Mouse (Mus musculus): Measurements from ENCODE around the gene Lingo2. TPM values are rescaled to one million over a fixed set of nuclear protein-coding genes. Genes with fewer than 3 reads are reported as not detected.
"Not testable (repeated sequence)": the region's sequence is repeated elsewhere in the genome, so short reads cannot be mapped to it uniquely, and the experiment has no call there.

Gene Lingo2
- total RNA-seq, 2 experiments from 2014 or later, result 83.0 to 90.7 TPM

- intact Hi-C loops (cut with DNase I), result no loop called here
- peak; percentile 58 to 72 for DNase-seq (ENCODE audit: low spot score in 2 of 2)
Observed at GRCm38 (mm10) chr4:36186231-36186922, 765.2 kb downstream of the Lingo2 start.

GRCm38 (mm10) chr4:36183643-36184042, 767.9 kb downstream of the Lingo2 start:
- peak; percentile 24 to 26 for DNase-seq (ENCODE audit: low spot score in 2 of 2)
- intact Hi-C loops (cut with DNase I), result no loop called here

GRCm38 (mm10) chr4:36170099-36170498, 781.4 kb downstream of the Lingo2 start:
- intact Hi-C loops (cut with DNase I), result no loop called here
- peak; percentile 21 to 44 for DNase-seq (ENCODE audit: low spot score in 2 of 2)

GRCm38 (mm10) chr4:36131341-36131740, 820.2 kb downstream of the Lingo2 start:
- no peak for DNase-seq (ENCODE audit: low spot score in 2 of 2)
- intact Hi-C loops (cut with DNase I), result no loop called here

GRCm38 (mm10) chr4:36095482-36095881, 856.1 kb downstream of the Lingo2 start:
- intact Hi-C loops (cut with DNase I), result no loop called here
- DNase-seq (ENCODE audit: low spot score in 2 of 2), result no peak

- DNase-seq (ENCODE audit: low spot score in 2 of 2), result no peak
- intact Hi-C loops (cut with DNase I), result no loop called here
Observed at GRCm38 (mm10) chr4:36081095-36081852, 870.3 kb downstream of the Lingo2 start.

- intact Hi-C loops (cut with DNase I), result no loop called here
- no peak for DNase-seq (ENCODE audit: low spot score in 2 of 2)
Observed at GRCm38 (mm10) chr4:36078910-36079525, 872.5 kb downstream of the Lingo2 start.

- intact Hi-C loops (cut with DNase I), result not testable (repeated sequence)
Observed at GRCm38 (mm10) chr4:36064701-36065100, 886.8 kb downstream of the Lingo2 start.

GRCm38 (mm10) chr4:36052791-36053376, 898.7 kb downstream of the Lingo2 start:
- intact Hi-C loops (cut with DNase I), result no loop called here
- no peak for DNase-seq (ENCODE audit: low spot score in 2 of 2)

More at GRCm38 (mm10) chr4:36064701-36065100, 886.8 kb downstream of the Lingo2 start:
- not testable (repeated sequence) for DNase-seq (ENCODE audit: low spot score in 2 of 2)

- DNase-seq (ENCODE audit: low spot score in 2 of 2), result peak; percentile 15 to 19
- intact Hi-C loops (cut with DNase I), result no loop called here
Observed at GRCm38 (mm10) chr4:36040361-36040760, 911.2 kb downstream of the Lingo2 start.

GRCm38 (mm10) chr4:36038742-36039141, 912.8 kb downstream of the Lingo2 start:
- DNase-seq (ENCODE audit: low spot score in 2 of 2), result no peak
- intact Hi-C loops (cut with DNase I), result no loop called here

- intact Hi-C loops (cut with DNase I), result no loop called here
- DNase-seq (ENCODE audit: low spot score in 2 of 2), result no peak
Observed at GRCm38 (mm10) chr4:36032039-36032438, 919.5 kb downstream of the Lingo2 start.

- no peak for DNase-seq (ENCODE audit: low spot score in 2 of 2)
- intact Hi-C loops (cut with DNase I), result no loop called here
Observed at GRCm38 (mm10) chr4:36014181-36014580, 937.4 kb downstream of the Lingo2 start.

GRCm38 (mm10) chr4:35992005-35992763, 959.4 kb downstream of the Lingo2 start:
- DNase-seq (ENCODE audit: low spot score in 2 of 2), result no peak
- intact Hi-C loops (cut with DNase I), result no loop called here

- intact Hi-C loops (cut with DNase I), result no loop called here
- no peak for DNase-seq (ENCODE audit: low spot score in 2 of 2)
Observed at GRCm38 (mm10) chr4:35986012-35986411, 965.5 kb downstream of the Lingo2 start.

- intact Hi-C loops (cut with DNase I), result no loop called here
- no peak for DNase-seq (ENCODE audit: low spot score in 2 of 2)
Observed at GRCm38 (mm10) chr4:35963532-35963931, 988.0 kb downstream of the Lingo2 start.

GRCm38 (mm10) chr4:35951894-35952293, 999.7 kb downstream of the Lingo2 start:
- no peak for DNase-seq (ENCODE audit: low spot score in 2 of 2)
- intact Hi-C loops (cut with DNase I), result no loop called here

GRCm38 (mm10) chr4:35951251-35951650, 1000.3 kb downstream of the Lingo2 start:
- no peak for DNase-seq (ENCODE audit: low spot score in 2 of 2)
- intact Hi-C loops (cut with DNase I), result no loop called here

GRCm38 (mm10) chr4:35934056-35934661, 1017.4 kb downstream of the Lingo2 start:
- DNase-seq (ENCODE audit: low spot score in 2 of 2), result peak; percentile 6 to 10
- intact Hi-C loops (cut with DNase I), result no loop called here

Measured in left cerebral cortex, postnatal 14 days (tissue).